Mouse (Mus musculus) forebrain, embryonic 11.5 days (tissue): Measurements from ENCODE around the gene Spp1. TPM values are rescaled to one million over a fixed set of nuclear protein-coding genes. Genes with fewer than 3 reads are reported as not detected.

Source experiments
- polyA plus RNA-seq: library from polyadenylated mRNA; unstranded; fragments of >200 nt; fragmentation: Nextera tagmentation; extraction: Ambion mirVana; gene quantifications from 2 replicates; pipeline ENCODE4 v1.2.1, GENCODE M21; 2014

Gene Spp1
- polyA plus RNA-seq, 1 experiment from 2014 or later, result 3.4 TPM

Other genes starting within 250 kb of the Spp1 start
- 0.72 and 0.77 TPM in 2 replicates for gene Dmp1, start 232.5 kb upstream of the Spp1 start, polyA plus RNA-seq
- gene Ibsp, start 135.9 kb upstream of the Spp1 start, polyA plus RNA-seq, result not detected in 2 replicates
- gene Mepe, start 109.8 kb upstream of the Spp1 start, polyA plus RNA-seq, result not detected in 2 replicates
- gene Pkd2, start 24.3 kb downstream of the Spp1 start, polyA plus RNA-seq, result 12.7 and 14.6 TPM in 2 replicates
- gene BC005561, start 73.2 kb downstream of the Spp1 start, polyA plus RNA-seq, result 18.9 and 19.1 TPM in 2 replicates